Mouse (Mus musculus) adrenal gland (tissue): ENCODE results near the gene AU015836.
"Not testable (repeated sequence)": the region's sequence is repeated elsewhere in the genome, so short reads cannot be mapped to it uniquely, and the experiment has no call there.

ENCODE experiments used
- intact Hi-C: fragments of 180-260 bp; cut with DNase I; formaldehyde crosslinking; loops from one replicate; pipeline ENCODE4 v1.15.1; 2025
- long read RNA-seq, 2 experiments: library from polyadenylated mRNA; unstranded; transcript quantifications; one replicate each; pipeline ENCODE4 v2.0.0; 2020; ENCODE audit warnings: borderline replicate concordance in 1 of 2; ENCODE audit not compliant: insufficient replicate concordance in 1 of 2

AU015836 gene
- long read RNA-seq, experiment 1 = 0 reads
- long read RNA-seq, experiment 2 = 0 reads

- intact Hi-C loops = no loop called here
Observed at GRCm38 (mm10) chrX:93968444-93968843, at the start of gene AU015836. Gene AU015836, plus strand, starts transcription at chrX:93968659.

GRCm38 (mm10) chrX:93919017-93919416, 49.4 kb upstream of the AU015836 start:
- intact Hi-C loops = no loop called here

GRCm38 (mm10) chrX:93928379-93928778, 40.1 kb upstream of the AU015836 start:
- intact Hi-C loops = no loop called here

- intact Hi-C loops = no loop called here
Observed at GRCm38 (mm10) chrX:93928794-93929193, 39.7 kb upstream of the AU015836 start.

- intact Hi-C loops = no loop called here
Observed at GRCm38 (mm10) chrX:93931694-93932093, 36.8 kb upstream of the AU015836 start.

GRCm38 (mm10) chrX:93956727-93957126, 11.7 kb upstream of the AU015836 start:
- intact Hi-C loops = loop anchor here (5.0 kb wide), 1 partner anchor 76 kb away; no protein-coding TSS in a partner anchor

- intact Hi-C loops = loop anchor here (5.0 kb wide), 1 partner anchor 74 kb away; no protein-coding TSS in a partner anchor
Observed at GRCm38 (mm10) chrX:93958502-93958901, 10.0 kb upstream of the AU015836 start.

GRCm38 (mm10) chrX:93980341-93980740, 11.9 kb downstream of the AU015836 start:
- intact Hi-C loops = no loop called here

GRCm38 (mm10) chrX:93982193-93982592, 13.7 kb downstream of the AU015836 start:
- intact Hi-C loops = no loop called here

GRCm38 (mm10) chrX:93985096-93985495, 16.6 kb downstream of the AU015836 start:
- intact Hi-C loops = not testable (repeated sequence)

GRCm38 (mm10) chrX:94006991-94007390, 38.5 kb downstream of the AU015836 start:
- intact Hi-C loops = no loop called here

- intact Hi-C loops = no loop called here
Observed at GRCm38 (mm10) chrX:94009442-94009841, 41.0 kb downstream of the AU015836 start.

- intact Hi-C loops = no loop called here
Observed at GRCm38 (mm10) chrX:94011656-94012173, 43.3 kb downstream of the AU015836 start.

GRCm38 (mm10) chrX:94012479-94013167, 44.2 kb downstream of the AU015836 start:
- intact Hi-C loops = no loop called here

GRCm38 (mm10) chrX:94016891-94017290, 48.4 kb downstream of the AU015836 start:
- intact Hi-C loops = no loop called here

GRCm38 (mm10) chrX:94022264-94022874, 53.9 kb downstream of the AU015836 start:
- intact Hi-C loops = no loop called here
